Mouse (Mus musculus) embryonic stem cell, embryonic (primary cell): ENCODE measurements around the gene Rgl2.

Source experiments
- CTCF ChIA-PET, 4 experiments: fragments of 300-600 bp in 2 of 4; fragments of 350-600 bp in 2 of 4; sonication (Branson Sonifier 250); formaldehyde crosslinking; loops; one replicate each; lab custom pipeline; 2022; ENCODE audit warnings: inconsistent platforms in 2 of 4; lab: Charles Lee
- POLR2A ChIA-PET, 4 experiments: fragments of 300-600 bp in 2 of 4; fragments of 350-600 bp in 2 of 4; sonication (Branson Sonifier 250); formaldehyde crosslinking; loops; one replicate each; lab custom pipeline; 2022; ENCODE audit warnings: antibody characterized with exemption in 4 of 4, inconsistent platforms in 1 of 4; lab: Charles Lee

The Rgl2 gene

GRCm38 (mm10) chr17:33924577-33925283 lies 4.6 kb upstream of the Rgl2 start:
- ChIA-PET CTCF (interaction anchor here (0.8 to 6.7 kb wide), 35 partner anchors 9 to 211 kb away, joined by 3 to 51 read pairs (median 4); partner anchors contain the start of genes Tapbp (in 3 of the 4), Zbtb22 (in 3 of the 4), Daxx (in 2 of the 4) and Rps18 (in 2 of the 4)), POLR2A (interaction anchor here (0.6 to 20.4 kb wide), 33 partner anchors 9 to 1866 kb away, joined by 3 to 528 read pairs (median 4); partner anchors contain the start of genes Ndufa7 (in 2 of the 4), Rps18 (in 2 of the 4), Tapbp (in 2 of the 4) and Vps52 (in 2 of the 4))

GRCm38 (mm10) chr17:33925406-33926116 lies 3.8 kb upstream of the Rgl2 start:
- POLR2A ChIA-PET = interaction anchor here (0.7 to 20.4 kb wide), 38 partner anchors 9 to 166 kb away, joined by 3 to 528 read pairs (median 4); partner anchors contain the start of genes Ndufa7 (in 3 of the 4), Rps18 (in 3 of the 4), Vps52 (in 3 of the 4) and B3galt4 (in 2 of the 4)
- CTCF ChIA-PET = interaction anchor here (0.6 to 6.7 kb wide), 70 partner anchors 10 to 1165 kb away, joined by 3 to 51 read pairs (median 4); partner anchors contain the start of genes Tapbp (in 3 of the 4), Zbtb22 (in 3 of the 4), B3galt4 (in 2 of the 4) and Daxx (in 2 of the 4)

DNA sequence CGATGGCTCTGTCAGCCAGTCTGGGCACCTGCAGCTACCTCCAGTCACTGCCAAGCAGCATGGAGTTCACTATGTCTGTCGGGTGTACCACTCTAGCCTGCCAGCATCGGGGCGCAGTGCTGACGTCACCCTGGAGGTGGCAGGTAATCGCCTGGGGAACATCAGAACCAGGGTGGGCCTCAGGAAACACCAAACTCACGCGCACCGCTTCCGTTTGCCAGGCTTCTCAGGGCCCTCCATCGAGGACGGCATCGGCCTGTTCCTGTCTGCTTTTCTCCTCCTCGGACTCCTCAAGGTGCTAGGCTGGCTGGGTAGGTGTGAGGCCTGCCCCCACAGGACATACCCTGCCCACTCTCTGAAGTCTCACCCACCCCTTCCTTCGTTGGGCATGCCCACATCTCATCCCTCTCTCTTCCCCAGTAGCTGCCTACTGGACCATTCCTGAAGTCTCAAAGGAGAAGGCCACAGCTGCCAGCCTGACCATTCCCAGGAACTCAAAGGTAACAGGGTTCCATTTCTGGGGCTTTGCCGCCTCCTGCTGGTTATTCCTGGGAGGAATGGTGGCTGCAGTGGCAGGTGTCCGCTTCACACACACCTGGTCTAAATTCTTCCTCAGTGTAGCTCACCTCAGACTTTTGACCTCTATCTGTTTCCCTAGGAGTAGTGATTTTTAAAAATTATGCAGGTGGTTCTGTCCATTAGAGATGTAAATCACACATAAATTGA lies 3.0 kb upstream of the Rgl2 start:
- CTCF ChIA-PET = interaction anchor here (0.5 to 6.7 kb wide), 71 partner anchors 9 to 532 kb away, joined by 3 to 51 read pairs (median 4); partner anchors contain the start of genes Tapbp (in 4 of the 4), Zbtb22 (in 4 of the 4), Daxx (in 2 of the 4) and Angptl4 (in 1 of the 4)
- POLR2A ChIA-PET = interaction anchor here (0.6 to 20.4 kb wide), 43 partner anchors 10 to 286 kb away, joined by 3 to 528 read pairs (median 4); partner anchors contain the start of genes Ndufa7 (in 3 of the 4), Rps18 (in 3 of the 4), Vps52 (in 3 of the 4) and B3galt4 (in 2 of the 4)

DNA sequence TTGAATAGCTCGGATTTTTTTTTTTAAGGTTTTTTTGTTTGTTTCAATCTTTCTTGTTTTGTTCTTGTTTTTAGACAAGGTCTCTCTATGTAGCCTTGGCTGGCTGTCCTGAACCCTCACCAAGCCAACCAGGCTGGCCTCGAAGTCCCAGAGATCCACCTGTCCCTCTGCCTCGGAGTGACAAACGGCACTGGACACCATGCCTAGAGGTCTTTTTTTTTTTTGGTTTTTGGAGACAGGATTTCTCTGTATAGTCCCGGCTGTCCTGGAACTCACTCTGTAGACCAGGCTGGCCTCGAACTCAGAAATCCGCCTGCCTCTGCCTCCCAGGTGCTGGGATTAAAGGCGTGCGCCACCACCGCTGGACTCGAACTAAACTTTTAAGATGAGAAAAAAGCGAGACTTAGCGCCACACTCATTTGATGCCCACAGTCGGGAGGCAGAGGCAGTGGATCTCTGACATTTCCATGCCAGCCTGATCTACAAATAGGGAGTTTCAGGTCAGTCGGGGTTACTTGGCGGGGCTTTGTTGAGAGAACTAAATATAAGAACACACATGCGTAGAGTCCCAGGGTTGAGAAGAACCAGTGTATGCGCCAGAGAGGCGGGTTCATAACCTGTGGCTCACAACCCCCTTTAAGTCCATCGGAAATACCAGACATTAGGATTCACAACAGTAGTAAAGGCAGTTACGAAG lies 944 bp upstream of the Rgl2 start:
- POLR2A ChIA-PET = interaction anchor here in 3 of 4 experiments (0.7 to 20.4 kb wide), 22 partner anchors 9 to 168 kb away, joined by 3 to 528 read pairs (median 5); partner anchors contain the start of genes B3galt4 (in 3 of the 3), Tapbp (in 3 of the 3), Zbtb22 (in 3 of the 3) and Pfdn6 (in 2 of the 3)
- CTCF ChIA-PET = interaction anchor here in 2 of 4 experiments (0.7 to 4.3 kb wide), 4 partner anchors 17 to 52 kb away, joined by 3 to 31 read pairs (median 4); partner anchors contain the start of genes Rps18 (in 1 of the 2) and Vps52 (in 1 of the 2)

DNA sequence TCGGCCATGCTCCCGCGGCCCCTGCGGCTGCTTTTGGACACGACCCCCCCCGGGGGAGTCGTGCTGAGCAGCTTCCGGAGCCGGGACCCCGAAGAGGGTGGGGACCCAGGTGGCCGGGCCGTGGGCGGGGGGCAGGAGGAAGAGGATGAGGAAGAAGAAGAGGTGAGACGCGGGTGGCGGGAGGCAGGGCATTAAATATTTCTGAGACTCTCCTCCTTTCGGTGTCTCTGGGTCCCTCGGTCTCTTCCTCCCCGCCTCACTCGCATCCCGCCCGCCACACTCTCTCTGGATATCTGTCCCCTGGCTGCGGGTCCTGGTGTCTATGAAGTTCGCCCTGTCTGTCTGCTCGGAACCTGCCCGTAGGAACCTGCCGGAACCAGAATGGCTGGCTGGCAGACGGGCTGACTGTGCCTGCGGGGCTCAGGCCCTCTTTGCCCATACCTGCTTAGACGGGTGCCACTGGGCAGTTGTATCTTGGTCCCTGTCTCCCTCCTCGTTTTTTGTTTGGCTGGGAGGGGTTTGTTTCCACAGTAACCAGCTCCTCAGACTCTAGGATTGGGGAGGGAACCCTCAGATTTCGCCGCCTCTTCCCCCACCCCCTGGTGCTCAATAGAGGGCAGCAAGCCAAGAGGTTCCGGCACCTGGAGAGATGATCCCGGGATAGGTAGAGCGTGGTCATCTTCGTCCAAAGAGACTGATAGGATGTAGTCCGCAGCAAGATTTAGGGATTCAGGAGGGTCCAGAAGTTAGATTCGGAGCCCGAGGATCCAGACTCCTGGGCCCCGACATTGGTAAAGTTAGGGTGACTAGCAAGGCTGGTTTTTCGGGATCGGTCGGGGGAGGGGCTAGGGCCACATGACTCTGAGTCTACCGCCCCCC lies 1.2 kb downstream of the Rgl2 start:
- ChIA-PET POLR2A (interaction anchor here in 3 of 4 experiments (0.6 to 20.4 kb wide), 40 partner anchors 10 to 1034 kb away, joined by 3 to 528 read pairs (median 4); partner anchors contain the start of genes B3galt4 (in 3 of the 3), Rps18 (in 3 of the 3), Vps52 (in 3 of the 3) and Daxx (in 2 of the 3)), CTCF (interaction anchor here in 3 of 4 experiments (0.6 to 2.4 kb wide), 15 partner anchors 9 to 531 kb away, joined by 3 to 8 read pairs (median 3); partner anchors contain the start of genes Wdr46 (in 2 of the 3), Cd320 (in 1 of the 3), Pfdn6 (in 1 of the 3) and Rps18 (in 1 of the 3))

DNA sequence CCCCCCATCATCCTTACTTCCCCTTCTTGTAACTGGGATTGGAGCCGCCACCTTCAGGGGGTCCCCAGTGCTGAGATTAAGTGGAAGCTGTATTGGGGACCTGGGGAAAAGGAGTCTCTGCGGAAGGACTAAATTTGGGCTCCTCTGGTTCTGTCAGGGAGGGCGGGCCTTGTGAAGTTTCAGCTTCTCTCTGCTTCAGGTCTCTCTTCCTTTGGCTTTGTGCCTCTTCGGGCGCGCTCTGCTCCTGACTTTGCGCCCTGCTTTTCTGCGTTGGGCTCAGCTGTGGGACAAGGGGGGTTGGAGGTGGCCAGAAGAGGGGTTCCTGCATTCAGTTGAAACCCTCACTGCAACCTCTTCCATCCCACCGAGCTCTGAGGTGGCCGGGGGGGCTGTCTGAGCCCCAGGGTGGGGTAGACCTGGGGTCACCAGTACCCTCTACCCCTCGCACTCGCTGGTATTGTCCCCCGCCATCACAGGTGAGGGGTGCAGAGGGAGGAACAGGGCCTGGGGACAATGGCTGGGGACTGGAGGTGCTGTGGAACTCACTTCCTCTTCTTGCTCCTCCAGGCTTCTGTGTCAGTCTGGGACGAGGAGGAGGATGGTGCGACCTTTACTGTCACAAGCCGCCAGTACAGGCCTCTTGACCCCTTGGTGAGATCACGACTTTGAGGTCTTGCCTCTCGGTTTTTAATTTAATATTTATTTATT lies 2.0 kb downstream of the Rgl2 start:
- ChIA-PET CTCF (interaction anchor here in 3 of 4 experiments (0.6 to 2.2 kb wide), 13 partner anchors 8 to 531 kb away, joined by 3 to 8 read pairs (median 3); partner anchors contain the start of genes Wdr46 (in 2 of the 3), Cd320 (in 1 of the 3), Pfdn6 (in 1 of the 3) and Tapbp (in 1 of the 3)), POLR2A (interaction anchor here in 3 of 4 experiments (0.6 to 20.4 kb wide), 39 partner anchors 9 to 1035 kb away, joined by 3 to 528 read pairs (median 5); partner anchors contain the start of genes B3galt4 (in 3 of the 3), Daxx (in 2 of the 3), Pfdn6 (in 2 of the 3) and Rps18 (in 2 of the 3))

DNA sequence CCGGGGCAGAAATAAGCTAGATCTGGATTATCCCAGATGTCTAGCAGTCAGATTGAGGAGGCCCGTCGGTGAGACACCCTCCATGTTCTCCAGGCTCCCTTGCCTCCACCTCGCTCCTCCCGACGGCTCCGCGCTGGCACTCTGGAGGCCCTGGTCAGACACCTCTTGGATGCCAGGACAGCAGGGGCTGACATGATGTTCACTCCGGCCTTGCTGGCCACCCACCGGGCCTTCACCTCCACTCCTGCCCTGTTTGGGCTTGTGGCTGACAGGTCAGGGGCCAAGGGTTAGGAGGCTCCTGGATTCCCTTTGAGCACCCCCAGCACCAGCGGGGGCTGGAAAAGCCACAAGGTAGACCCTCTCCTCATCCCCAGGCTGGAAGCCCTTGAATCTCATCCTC lies 2.6 kb downstream of the Rgl2 start:
- ChIA-PET CTCF (interaction anchor here in 1 of 4 experiments (0.9 to 1.6 kb wide), 2 partner anchors 9 to 37 kb away, joined by 3 read pairs; no protein-coding TSS in a partner anchor), POLR2A (interaction anchor here in 2 of 4 experiments (1.0 to 20.4 kb wide), 12 partner anchors 8 to 110 kb away, joined by 3 to 528 read pairs (median 8); partner anchors contain the start of genes B3galt4 (in 2 of the 2), Pfdn6 (in 2 of the 2), Rps18 (in 2 of the 2) and Tapbp (in 2 of the 2))

- ChIA-PET CTCF (interaction anchor here in 1 of 4 experiments (0.9 to 1.6 kb wide), 2 partner anchors 10 to 36 kb away, joined by 3 read pairs; no protein-coding TSS in a partner anchor), POLR2A (interaction anchor here in 2 of 4 experiments (1.0 to 20.4 kb wide), 9 partner anchors 8 to 108 kb away, joined by 3 to 528 read pairs (median 26); partner anchors contain the start of genes B3galt4 (in 2 of the 2), Pfdn6 (in 2 of the 2), Rps18 (in 2 of the 2) and Tapbp (in 2 of the 2))
Observed at GRCm38 (mm10) chr17:33932448-33932847, 3.1 kb downstream of the Rgl2 start.

DNA sequence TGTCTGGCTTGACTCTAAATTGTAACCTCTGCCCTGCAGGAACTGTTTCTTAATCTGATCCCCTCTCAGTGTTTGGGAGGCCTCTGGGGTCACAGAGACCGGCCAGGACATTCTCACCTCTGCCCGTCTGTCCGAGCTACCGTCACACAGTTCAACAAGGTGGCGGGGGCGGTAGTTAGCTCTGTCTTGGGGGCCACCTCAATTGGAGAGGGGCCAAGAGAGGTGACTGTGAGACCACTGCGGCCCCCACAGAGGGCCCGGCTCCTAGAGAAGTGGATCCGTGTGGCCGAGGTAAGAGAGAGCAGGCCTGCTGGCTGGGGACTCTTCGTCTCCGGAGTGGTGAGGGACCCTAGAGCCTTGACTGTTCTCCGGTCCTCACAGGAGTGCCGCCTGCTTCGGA lies 3.6 kb downstream of the Rgl2 start:
- POLR2A ChIA-PET = interaction anchor here in 3 of 4 experiments (1.0 to 20.4 kb wide), 8 partner anchors 17 to 109 kb away, joined by 3 to 528 read pairs (median 8); partner anchors contain the start of genes B3galt4 (in 3 of the 3), Rps18 (in 2 of the 3), Tapbp (in 2 of the 3) and Vps52 (in 2 of the 3)

GRCm38 (mm10) chr17:33935422-33936055 lies 6.2 kb downstream of the Rgl2 start:
- ChIA-PET POLR2A (interaction anchor here in 3 of 4 experiments (0.6 to 20.4 kb wide), 13 partner anchors 9 to 176 kb away, joined by 3 to 528 read pairs (median 6); partner anchors contain the start of genes B3galt4 (in 3 of the 3), Rps18 (in 2 of the 3), Vps52 (in 2 of the 3) and Daxx (in 1 of the 3)), CTCF (interaction anchor here in 2 of 4 experiments (0.9 to 2.1 kb wide), 3 partner anchors 9 to 175 kb away, joined by 3 to 5 read pairs (median 3); partner anchors contain the start of gene Rab11b (in 1 of the 2))

More for the DNA sequence above, 3.6 kb downstream of the Rgl2 start:
- CTCF ChIA-PET = interaction anchor here in 1 of 4 experiments (1.6 kb wide), 1 partner anchor 10 kb away, joined by 3 read pairs; no protein-coding TSS in a partner anchor

DNA sequence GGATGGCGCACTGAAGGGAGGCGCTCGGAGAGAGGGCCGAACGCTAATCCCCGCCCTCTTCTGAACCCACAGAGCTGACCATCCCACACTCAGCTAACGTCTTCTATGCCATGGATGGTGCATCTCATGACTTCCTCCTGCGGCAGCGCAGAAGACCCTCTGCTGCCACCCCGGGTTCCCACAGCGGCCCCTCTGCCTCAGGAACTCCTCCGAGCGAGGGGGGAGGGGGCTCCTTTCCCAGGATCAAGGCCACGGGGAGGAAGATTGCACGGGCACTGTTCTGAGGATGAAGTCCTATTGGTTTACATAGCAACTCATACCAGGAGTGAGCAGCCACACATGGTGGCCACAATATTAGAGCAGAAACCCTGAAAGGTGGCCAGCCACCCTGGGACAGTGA lies 7.7 kb downstream of the Rgl2 start:
- ChIA-PET POLR2A (interaction anchor here (0.6 to 20.4 kb wide), 16 partner anchors 8 to 407 kb away, joined by 3 to 528 read pairs (median 4); partner anchors contain the start of genes B3galt4 (in 4 of the 4), Rps18 (in 2 of the 4), Vps52 (in 2 of the 4) and Daxx (in 1 of the 4)), CTCF (interaction anchor here in 1 of 4 experiments (1.0 kb wide), 1 partner anchor 28 kb away, joined by 3 read pairs; no protein-coding TSS in a partner anchor)

DNA sequence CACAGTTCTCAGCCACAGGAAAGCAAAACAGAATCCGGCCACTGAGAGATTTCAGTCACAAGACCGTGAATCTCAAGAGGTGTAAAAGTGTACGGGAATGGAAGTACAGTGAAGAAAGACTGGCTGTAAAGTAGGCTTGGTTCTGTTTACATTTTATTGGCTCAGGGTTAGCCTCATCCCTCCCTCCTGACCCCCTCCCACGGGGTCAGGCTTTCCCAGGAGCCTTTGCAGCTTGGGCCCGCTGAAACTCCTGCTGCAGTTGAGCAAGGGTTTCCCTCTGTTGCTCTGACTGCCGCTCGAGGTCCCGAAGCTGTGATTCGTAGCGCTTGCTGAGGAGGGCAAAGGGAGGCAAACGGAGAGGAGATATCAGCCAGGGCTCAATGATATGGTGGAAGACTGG lies 9.4 kb downstream of the Rgl2 start:
- POLR2A ChIA-PET = interaction anchor here (1.9 to 20.4 kb wide), 11 partner anchors 8 to 179 kb away, joined by 5 to 528 read pairs (median 26); partner anchors contain the start of genes B3galt4 (in 4 of the 4), Rps18 (in 3 of the 4), Vps52 (in 3 of the 4) and Rgl2 (in 2 of the 4)
- CTCF ChIA-PET = interaction anchor here in 2 of 4 experiments (0.7 to 2.0 kb wide), 5 partner anchors 8 to 44 kb away, joined by 3 to 8 read pairs (median 4); no protein-coding TSS in a partner anchor
